Mouse (Mus musculus) embryonic fibroblast, embryonic 13.5 days (primary cell): ENCODE results near the gene Akap2. TPM values are rescaled to one million over a fixed set of nuclear protein-coding genes. Genes with fewer than 3 reads are reported as not detected.

Source experiments
- H3K27ac ChIP-seq: 2 replicates; pipeline ENCODE4 v1.5.1; 2012; ENCODE audit warnings: low read length, control low read depth, inconsistent platforms; ENCODE audit not compliant: insufficient read depth
- H3K4me1 ChIP-seq: 2 replicates; pipeline ENCODE4 v1.6.1; 2011; ENCODE audit warnings: low read length; ENCODE audit not compliant: control insufficient read depth, insufficient read depth
- H3K4me3 ChIP-seq: 2 replicates; pipeline ENCODE4 v1.5.1; 2011; ENCODE audit warnings: mild to moderate bottlenecking, control low read depth, low read length; ENCODE audit not compliant: insufficient read depth
- CTCF ChIP-seq: IDR thresholded peaks from 2 replicates; pipeline ENCODE4 v1.5.1; 2011; ENCODE audit warnings: mild to moderate bottlenecking, control low read depth, low read length, moderate library complexity, borderline replicate concordance; ENCODE audit not compliant: insufficient read depth
- POLR2A ChIP-seq: IDR thresholded peaks from 2 replicates; pipeline ENCODE4 v1.6.1; 2011; ENCODE audit warnings: low read depth, mild to moderate bottlenecking, control low read depth, low read length, moderate library complexity
- polyA plus RNA-seq: library from polyadenylated mRNA; stranded (reverse); fragments of >200 nt; gene quantifications from 2 replicates; pipeline ENCODE4 v1.2.4, GENCODE M21; 2011; ENCODE audit warnings: low read depth; ENCODE audit not compliant: missing spikeins, insufficient read length

Akap2 gene
- polyA plus RNA-seq, 1 experiment, result 127 TPM

DNA sequence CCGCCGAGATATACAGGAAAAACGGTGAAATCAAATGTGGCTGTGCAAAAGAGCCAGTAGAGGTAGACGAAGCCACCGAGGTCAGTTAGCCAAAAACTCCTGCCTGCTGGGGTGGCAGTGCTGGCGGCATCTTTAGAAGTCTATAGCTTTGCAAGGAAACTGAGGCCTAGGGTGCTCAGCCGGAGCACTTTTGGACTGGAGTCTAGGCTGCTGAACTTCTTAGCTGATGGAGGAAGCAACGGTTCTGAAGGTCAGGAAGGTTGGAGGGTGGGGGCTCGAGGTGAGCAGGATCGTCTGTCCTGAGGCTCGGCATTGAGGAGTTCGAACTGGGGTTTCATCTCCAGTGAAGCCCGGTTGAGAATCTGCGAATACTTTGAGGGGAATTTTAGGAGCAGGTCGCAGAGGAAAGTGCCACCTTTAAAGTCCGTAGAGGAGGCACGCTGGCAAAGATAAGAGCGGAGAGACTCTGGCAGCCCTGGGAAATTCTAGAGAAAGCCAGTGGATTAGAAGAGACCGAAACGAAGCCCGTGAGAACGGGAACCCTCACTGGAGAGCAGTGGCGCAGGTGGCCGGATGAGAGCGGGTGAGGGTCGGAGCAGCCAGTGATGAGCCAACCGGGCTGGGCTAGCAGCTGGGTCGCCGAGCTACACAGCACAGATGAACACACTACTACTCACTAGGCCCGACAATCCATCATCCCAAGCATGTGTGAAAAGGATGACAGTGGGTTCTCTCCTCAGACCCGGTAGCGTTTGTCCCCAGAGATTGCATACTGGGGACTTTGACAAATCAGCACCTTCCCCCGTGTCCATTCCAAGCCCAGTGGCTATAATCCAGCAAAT is 65.3 kb downstream of the Akap2 start:
- Histone ChIP-seq H3K27ac (0 out of 2 replicates have a peak overlapping the region, but pooled peaks have one; percentile 12), H3K4me3 (peak overlapping the region; percentile 64), H3K4me1 (peaks cover 9% of the 10 kb centered on the region)
- no peak for TF ChIP-seq CTCF
- TF ChIP-seq POLR2A, result no peak

GRCm38 (mm10) chr4:57783391-57783770 is 65.9 kb downstream of the Akap2 start:
- peak overlapping the region; percentile 64 for H3K4me3 ChIP-seq
- H3K4me1 ChIP-seq, result peaks cover 9% of the 10 kb centered on the region
- TF ChIP-seq CTCF, result no peak
- TF ChIP-seq POLR2A, result no peak
- H3K27ac ChIP-seq, result no peak overlapping the region

GRCm38 (mm10) chr4:57783853-57784600 is 66.6 kb downstream of the Akap2 start:
- Histone ChIP-seq H3K4me1 (peaks cover 9% of the 10 kb centered on the region), H3K27ac (no peak overlapping the region)
- TF ChIP-seq POLR2A, result no peak
- TF ChIP-seq CTCF, result no peak

GRCm38 (mm10) chr4:57788709-57789108 is 71.3 kb downstream of the Akap2 start:
- no peak overlapping the region for H3K4me3 ChIP-seq
- peaks cover 2% of the 10 kb centered on the region; the same call in 1 of the 2 replicates for H3K4me1 ChIP-seq
- H3K27ac ChIP-seq, result no peak overlapping the region
- TF ChIP-seq CTCF, result no peak
- no peak for TF ChIP-seq POLR2A

More at GRCm38 (mm10) chr4:57783853-57784600, 66.6 kb downstream of the Akap2 start:
- H3K4me3 ChIP-seq, result peak overlapping the region; percentile 11; the same call in 1 of the 2 replicates

GRCm38 (mm10) chr4:57789118-57789517 is 71.7 kb downstream of the Akap2 start:
- Histone ChIP-seq H3K4me3 (no peak overlapping the region), H3K4me1 (no peaks in the 10 kb centered on the region; the same call in 1 of the 2 replicates), H3K27ac (no peak overlapping the region)
- no peak for TF ChIP-seq POLR2A

- TF ChIP-seq POLR2A (no peak), CTCF (no peak)
- Histone ChIP-seq H3K4me1 (peaks cover 13% of the 10 kb centered on the region), H3K27ac (no peak overlapping the region), H3K4me3 (no peak overlapping the region)
Measured at GRCm38 (mm10) chr4:57793989-57794388, 76.5 kb downstream of the Akap2 start.

- Histone ChIP-seq H3K4me3 (no peak overlapping the region), H3K4me1 (peaks cover 14% of the 10 kb centered on the region), H3K27ac (no peak overlapping the region)
- no peak for TF ChIP-seq POLR2A
- TF ChIP-seq CTCF, result no peak
Measured at GRCm38 (mm10) chr4:57794547-57794946, 77.1 kb downstream of the Akap2 start.

DNA sequence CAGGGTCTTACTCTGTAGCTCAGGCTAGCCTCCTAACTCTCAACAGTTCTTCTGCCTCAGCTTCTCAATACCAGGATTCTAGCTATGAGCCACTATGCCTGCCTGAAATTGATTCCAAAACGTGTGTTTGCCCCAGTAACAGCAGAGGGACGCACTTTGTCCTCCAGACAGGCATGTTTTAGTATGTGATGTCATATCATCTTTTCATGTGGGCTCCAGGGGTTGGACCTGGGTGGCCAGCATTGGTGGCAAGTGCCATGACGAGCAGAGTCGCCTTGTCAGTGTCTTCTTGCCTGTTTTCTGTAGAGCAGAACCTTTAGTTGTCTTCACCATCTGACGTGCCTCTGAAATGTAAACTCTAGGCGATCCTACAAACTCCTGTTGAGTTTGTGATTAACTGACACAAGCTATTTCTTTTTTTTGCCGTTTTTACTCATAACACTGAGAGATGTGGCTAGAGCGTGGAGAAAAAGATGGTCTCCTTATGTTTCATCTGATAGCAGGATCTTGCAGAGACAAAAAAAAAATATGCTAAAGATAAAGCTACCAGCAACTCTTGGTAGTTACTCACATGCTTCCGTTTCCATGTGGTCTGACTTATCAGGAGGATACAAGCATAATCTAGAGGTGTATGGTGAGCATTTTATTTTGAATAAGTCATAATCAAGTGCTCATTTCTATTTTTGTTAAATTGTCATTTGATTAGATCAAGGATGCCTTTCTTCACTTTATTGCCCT is 80.3 kb downstream of the Akap2 start:
- Histone ChIP-seq H3K4me1 (peaks cover 14% of the 10 kb centered on the region), H3K4me3 (no peak overlapping the region), H3K27ac (peak overlapping the region; percentile 66)
- TF ChIP-seq CTCF (no peak), POLR2A (no peak)

- Histone ChIP-seq H3K27ac (peak overlapping the region; percentile 66), H3K4me3 (no peak overlapping the region), H3K4me1 (peaks cover 14% of the 10 kb centered on the region)
- TF ChIP-seq CTCF (no peak), POLR2A (peak; percentile 30; the same call in 1 of the 2 replicates)
Measured at GRCm38 (mm10) chr4:57798286-57799018, 81.0 kb downstream of the Akap2 start.
